Mouse (Mus musculus) left cerebral cortex, postnatal 36 days (tissue): Measurements from ENCODE around the gene Rab40b. TPM values are rescaled to one million over a fixed set of nuclear protein-coding genes. Genes with fewer than 3 reads are reported as not detected.
"Not testable (repeated sequence)": the region's sequence is repeated elsewhere in the genome, so short reads cannot be mapped to it uniquely, and the experiment has no call there.

Experiments
- DNase-seq, 2 experiments: peaks; one replicate each; pipeline ENCODE4 v3.0.0; 2021 to 2022; ENCODE audit warnings: low spot score in 2 of 2, mixed read lengths in 1 of 2
- intact Hi-C: fragments of 180-260 bp; cut with DNase I; formaldehyde crosslinking; loops from one replicate; pipeline ENCODE4 v1.15.1; 2025
- total RNA-seq, 2 experiments: library from RNA; stranded (reverse); gene quantifications; 2 replicates each; pipeline ENCODE4 v1.2.3; 2021

The Rab40b gene
- total RNA-seq, 2 experiments from 2014 or later = 48.5 to 51.5 TPM

DNA sequence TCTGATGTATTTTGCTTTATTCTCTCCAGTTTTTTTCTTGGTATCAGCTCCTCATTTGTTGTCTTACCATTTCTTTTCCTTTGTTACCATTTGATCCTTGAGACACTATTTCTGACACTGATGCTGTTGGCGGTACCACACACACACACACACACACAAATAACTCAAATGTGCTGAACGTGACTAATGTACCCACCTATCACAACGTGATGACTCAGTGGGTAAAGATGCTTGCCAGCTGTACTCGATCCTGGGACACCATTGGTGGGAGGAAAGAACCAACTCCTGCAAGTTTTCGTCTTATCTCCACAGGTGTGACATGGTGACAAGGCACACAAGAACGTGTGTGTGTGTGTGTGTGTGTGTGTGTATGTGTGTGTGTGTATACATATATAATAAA lies 14.7 kb downstream of the Rab40b start:
- intact Hi-C loops = no loop called here
- DNase-seq = no peak

DNA sequence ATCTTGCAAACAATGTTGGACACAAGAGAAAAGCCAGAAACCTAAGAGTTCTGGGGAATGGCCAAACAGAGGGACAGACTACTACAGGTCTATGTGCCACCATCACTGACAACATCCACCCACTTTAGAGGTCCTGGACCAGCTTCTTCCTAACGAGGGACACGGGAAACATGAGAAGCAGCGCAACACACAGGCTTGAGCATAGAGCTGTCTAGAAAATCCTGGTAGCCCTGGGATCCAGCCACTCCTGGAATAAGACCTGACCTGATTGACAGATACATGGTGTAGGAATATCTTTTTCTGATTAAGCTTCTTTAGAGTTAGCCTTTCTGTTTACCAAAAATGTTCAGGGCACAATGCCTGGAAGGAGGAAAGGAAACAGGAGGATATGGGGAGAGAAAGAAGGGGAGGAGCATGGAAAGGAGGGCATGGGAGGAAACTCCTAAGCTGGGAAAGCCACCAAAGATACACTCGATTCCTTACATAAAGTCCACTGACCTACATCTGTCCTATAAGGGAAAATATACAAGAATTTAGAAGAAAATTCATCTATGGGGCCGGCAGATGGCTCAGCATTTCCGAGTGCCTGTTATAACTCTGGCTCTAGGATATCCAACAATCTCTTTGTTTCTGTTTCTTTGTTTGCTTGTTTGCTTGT lies 17.6 kb downstream of the Rab40b start:
- no peak for DNase-seq
- intact Hi-C loops = no loop called here

DNA sequence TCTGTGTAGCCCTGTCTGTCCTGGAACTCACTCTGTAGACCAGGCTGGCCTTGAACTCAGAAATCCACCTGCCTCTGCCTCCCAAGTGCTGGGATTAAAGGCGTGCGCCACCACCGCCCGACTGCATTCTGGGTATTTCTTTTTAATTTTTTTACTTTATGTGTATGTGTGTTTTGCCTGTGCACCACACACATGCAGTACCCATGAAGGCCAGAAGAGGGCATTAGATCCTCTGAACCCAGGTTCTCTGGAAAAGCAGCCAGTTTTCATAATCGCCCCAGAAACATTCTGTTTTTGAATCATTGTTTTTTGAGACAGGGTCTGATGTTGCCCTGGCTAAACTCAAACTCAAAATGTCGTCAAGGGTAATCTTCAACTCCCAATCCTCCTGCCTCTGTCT lies 18.4 kb downstream of the Rab40b start:
- intact Hi-C loops = no loop called here
- DNase-seq = no peak

DNA sequence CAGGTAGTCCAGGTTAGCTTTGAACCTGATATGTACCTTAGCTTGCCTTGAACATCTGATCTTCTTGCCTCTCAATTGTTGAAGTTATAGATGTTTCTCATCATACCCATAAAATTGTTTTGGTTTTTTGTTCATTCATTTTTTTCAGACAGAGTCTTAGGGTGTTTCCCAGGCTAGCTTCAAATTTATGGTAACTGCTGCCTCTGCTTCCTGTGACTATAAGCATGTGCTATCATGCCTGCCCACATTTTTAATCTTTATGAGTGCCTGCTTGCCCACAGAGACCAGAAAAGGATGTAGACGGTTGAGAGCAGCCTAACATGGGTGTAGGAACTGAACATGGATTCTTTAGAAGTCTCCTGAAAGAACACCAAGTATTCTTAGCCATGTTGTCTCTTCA lies 19.3 kb downstream of the Rab40b start:
- intact Hi-C loops = no loop called here

DNA sequence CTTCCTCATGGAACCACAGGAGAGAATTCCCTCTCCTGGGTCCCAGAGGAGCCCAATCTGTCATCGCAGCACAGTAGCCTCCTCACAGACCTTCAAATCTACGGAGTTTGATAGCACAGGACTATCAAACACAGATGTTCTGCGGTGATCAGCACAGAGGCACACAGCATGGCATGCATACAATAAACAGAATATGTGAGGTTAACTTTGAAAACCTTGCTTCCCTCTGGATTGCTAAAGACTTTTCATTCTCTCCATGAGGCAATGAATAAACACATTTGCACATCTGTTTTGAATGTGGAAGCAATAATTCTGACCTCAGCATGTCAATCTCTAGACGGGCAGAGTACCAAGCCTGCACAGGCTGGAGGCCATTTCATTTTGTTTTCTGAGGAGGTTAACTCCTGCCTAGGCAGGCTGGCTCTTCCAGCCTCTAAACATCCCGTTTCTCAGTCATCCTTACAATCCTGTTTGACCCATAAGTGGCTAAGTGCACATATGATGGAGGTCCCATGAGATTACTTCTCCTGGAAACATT lies 20.8 kb downstream of the Rab40b start:
- intact Hi-C loops = no loop called here
- no peak for DNase-seq

More for the DNA sequence above, 19.3 kb downstream of the Rab40b start:
- no peak for DNase-seq

DNA sequence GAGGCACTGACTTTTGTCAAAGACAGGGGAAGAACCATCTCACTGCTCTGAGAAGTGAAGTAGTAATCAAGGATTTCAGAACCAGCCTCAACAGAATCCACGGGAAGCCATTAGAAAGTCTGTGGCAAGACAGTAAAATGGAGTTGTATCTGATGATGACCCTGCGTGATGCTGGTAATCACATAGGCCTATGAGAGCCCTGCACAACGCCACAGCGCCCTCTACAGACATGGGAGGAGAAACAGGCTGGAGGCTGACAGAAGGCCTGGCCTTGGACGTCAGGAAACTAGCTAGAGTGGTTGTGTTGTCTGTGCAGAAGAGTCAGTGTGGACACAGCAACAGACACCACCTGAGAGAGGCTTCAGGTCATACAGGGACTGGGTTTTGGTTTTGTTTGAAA lies 25.8 kb downstream of the Rab40b start:
- no peak for DNase-seq
- intact Hi-C loops = no loop called here

DNA sequence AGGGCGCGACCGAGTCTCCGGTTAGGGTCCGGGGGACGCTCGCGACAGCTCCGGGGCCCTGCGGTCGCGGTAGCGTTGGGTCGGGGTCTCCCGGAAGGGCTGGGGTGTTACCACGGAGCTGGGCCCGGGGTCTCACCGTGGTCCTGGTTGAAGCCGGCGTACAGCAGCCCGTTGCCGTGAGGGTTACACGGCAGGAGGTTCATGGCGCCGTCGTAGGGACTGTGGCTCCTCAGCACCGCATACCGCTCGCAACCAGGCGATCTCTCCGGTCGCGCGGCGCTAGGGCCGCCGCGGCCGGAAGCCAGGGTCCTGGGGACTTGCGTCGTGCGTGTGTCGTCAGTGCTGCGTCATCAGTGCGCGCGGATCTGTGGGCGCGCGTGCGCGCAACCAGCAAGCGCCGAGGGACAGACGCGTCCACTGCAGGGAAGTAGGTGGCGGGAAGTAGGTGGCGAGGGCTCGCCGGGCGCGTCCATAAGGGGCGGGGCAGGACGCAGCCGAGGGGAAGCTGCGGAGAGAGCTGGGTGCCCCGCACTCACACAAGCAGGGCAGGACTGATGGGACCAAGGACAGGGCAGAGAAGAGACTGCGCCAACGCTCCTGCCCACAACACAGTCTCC lies 33.9 kb downstream of the Rab40b start, which contains the start of gene Wdr45b:
Gene Wdr45b, minus strand, starts transcription at position 355 of the 617 bp plus-strand sequence.
- peak; percentile 99 for DNase-seq
- intact Hi-C loops = loop anchor here (5.0 kb wide), 1 partner anchor 97 kb away; the partner anchor contains the start of gene Foxk2

DNA sequence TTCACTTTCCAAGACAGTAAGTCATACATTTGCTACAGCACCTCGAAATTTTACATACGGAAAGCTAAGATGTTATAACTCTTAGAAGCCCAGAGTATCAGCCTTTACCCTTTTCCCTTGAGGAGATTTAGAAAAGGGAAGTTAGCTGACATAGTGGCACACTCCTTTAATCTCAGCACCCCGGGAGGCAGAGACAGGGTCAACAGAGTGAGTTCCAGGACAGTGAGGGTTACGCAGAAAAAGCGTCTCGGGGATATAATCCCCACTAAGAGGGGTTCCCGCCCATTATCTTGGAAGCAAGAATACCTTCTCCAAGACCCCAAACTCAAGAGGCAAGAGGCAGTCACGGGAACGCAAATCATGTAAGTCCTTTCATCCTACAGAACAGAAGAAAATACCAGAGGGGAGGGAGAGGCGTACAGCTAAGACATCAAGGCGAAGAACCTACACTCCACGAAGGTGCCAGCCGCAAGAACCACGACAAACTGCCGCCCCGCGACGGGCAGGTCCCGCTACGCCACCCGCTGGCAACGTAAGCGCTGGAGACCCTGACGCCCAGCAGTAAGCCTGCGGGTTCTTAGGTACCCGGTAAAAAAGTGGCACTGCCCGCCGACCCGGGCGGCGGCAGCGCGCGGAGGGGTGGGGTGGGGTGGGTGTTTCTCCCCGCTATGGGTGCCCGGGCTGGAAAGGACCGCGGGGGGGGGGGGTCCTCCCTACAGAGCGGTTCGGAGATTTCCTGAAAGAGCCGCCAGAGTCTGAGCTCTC lies 34.5 kb downstream of the Rab40b start:
- peak in 1 of 2 experiments; percentile 29 for DNase-seq
- intact Hi-C loops = loop anchor here (5.0 kb wide), 1 partner anchor 96 kb away; the partner anchor contains the start of gene Foxk2

DNA sequence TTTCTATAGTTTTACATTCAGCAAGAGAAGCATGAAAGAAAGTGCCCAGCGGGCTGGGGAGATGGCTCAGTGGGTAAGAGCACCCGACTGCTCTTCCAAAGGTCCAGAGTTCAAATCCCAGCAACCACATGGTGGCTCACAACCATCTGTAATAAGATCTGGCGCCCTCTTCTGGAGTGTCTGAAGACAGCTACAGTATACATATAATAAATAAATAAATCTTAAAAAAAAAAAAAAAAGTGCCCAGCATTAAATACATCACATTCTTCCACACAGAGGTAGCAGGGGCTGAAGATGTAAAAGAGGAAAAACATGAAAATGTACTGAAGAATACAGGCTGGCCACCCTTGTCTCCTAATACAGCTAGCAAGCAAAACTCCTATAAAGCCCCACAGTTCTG lies 39.3 kb downstream of the Rab40b start:
- intact Hi-C loops, DNase-seq: not testable (repeated sequence)

DNA sequence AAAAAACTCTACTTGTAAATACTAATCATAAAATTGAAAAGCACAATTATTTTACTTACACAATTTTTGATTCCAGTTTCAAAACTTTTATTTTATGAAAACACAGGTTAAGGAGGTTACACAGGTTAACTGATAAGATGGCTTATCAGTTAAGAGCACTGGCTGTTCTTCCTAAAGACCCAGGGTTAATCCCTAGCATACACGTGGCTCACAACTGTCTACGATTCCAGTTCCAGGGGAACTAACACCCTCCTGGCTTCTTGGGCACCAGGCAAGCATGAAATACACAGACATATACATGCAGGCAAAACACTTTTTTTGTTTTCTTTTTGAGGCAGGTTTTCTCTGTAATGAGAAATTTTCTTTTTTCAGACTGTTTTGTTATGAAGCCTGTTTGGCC lies 39.9 kb downstream of the Rab40b start:
- no peak for DNase-seq
- intact Hi-C loops = no loop called here

DNA sequence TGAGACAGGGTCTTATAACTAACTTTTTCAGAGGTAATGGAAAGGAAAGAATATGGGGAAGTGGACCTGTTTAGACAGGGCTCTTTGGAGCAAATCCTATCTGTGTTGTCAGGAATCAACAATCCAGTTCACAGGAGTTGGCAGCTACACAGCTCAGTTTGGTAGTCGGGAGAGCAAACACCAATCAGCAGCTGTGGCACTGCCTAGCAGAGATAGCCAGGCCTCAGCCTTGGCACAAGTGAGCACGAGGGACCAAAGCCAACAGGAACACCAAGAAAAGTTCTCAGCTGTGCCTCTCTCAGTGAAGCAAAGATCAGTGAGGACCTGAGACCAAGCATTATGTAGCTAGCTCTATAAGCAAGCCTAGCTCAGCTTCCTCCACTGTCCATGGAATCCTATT lies 41.0 kb downstream of the Rab40b start:
- intact Hi-C loops = no loop called here

DNA sequence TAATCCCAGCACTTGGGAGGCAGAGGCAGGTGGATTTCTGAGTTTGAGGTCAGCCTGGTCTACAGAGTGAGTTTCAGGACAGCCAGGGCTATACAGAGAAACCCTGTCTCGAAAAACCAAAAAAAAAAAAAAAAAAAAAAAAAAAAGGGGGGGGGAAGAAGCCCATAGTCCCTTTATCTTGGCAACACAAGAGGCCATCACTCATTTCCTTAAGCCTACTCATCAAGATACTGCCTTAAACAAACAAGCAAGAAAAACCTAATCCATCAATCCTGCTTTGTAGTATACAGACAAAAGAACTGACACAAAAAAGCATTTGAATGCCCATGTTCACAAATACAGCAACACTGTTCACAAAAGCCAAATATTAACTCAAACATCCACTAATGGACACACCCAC lies 45.6 kb downstream of the Rab40b start:
- intact Hi-C loops, DNase-seq: not testable (repeated sequence)

More for the DNA sequence above, 41.0 kb downstream of the Rab40b start:
- DNase-seq = no peak

DNA sequence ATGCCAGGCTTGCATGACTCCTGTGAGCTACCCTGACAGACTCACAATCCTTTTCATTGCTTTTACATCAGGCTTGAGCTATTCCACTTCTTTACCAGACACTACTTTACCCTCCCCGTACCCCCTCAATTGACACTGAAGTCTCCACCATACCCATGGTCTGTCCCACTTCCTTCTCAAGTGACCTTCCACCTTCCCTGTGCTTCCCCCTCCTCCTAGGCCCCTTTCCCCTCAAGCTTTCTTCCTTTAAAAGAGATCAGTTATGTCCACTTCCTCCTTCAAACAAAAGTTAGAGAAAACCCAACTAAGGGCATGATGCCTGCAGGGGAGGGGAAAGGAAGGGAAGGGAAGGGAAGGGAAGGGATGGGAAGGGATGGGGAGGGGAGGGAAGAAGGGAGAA lies 47.8 kb downstream of the Rab40b start:
- DNase-seq = no peak
- intact Hi-C loops = no loop called here

DNA sequence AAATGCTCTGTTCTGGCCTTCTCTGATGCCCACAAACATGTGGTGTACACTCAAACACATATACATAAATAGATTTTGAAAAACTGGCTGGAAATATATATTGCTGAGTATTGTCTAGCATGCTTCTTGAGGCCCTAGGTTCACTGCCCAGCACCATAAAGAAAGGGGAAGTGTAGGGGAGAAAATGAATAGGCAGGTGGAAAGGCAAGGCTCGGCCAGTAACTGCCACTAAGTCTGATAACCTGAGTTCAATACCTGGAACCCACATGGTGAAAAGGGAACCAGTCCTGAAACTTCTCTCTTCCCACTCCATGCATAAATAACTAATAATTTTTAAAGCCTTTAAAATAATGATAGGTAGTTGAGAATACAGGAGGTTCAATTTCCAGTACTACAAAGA lies 48.4 kb downstream of the Rab40b start:
- intact Hi-C loops = no loop called here
- no peak for DNase-seq

DNA sequence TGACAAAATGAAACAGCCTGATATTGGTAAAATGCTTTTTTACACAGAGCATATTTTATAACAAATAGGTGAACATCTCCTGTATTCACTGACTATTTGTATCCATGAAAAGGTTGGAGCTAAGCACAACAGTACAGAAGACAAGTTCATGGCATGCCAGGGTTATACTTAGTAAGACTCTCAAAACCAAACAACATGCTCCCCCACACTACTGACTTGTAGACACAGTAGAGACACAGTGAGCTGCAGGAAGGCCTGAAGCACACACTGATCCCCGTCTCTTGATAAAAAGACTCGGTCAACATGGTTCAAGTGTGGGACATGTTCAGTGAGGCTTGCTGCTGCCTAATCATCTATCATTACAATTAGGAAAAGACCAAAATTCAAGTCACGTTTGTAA lies 56.4 kb downstream of the Rab40b start:
- intact Hi-C loops = no loop called here
- no peak for DNase-seq

DNA sequence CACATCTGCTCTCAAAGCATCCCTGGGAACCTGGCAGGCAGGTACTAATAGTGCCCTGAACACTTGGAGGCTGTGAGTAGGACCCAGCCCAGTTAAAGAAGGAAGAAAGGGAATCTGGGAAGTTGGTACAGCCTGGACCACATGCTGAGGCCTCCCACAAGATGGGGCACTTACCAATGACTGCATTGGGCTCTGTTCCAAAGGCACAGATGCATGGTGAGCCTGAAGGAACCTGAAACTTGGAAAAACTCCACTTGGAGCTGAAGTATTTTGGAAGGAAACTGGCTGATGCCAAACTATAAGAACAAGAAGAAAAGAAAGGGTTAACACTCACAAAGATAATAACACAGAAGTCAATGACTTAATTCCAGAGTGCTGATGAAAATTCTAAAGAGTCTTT lies 59.4 kb downstream of the Rab40b start:
- intact Hi-C loops = no loop called here
- DNase-seq = no peak

DNA sequence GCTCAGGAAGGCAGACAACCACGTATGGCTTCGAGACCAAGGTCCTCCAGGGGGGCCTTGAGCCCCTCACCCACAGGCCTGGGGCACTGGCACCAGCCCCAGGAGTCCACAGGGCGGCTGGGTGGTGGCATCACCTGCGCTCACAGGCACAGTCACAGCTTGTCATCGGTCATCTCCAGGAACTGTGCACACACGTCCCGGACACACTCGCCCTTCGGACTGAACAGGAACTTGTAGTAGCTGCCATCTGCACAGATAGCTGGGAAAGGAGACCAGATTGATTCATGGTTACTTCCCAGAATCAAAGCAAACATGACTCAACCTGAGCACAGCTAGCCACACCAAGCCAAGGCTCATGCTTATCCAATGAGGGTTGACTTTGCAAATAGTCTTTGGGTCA lies 59.8 kb downstream of the Rab40b start:
- DNase-seq = no peak
- intact Hi-C loops = no loop called here

DNA sequence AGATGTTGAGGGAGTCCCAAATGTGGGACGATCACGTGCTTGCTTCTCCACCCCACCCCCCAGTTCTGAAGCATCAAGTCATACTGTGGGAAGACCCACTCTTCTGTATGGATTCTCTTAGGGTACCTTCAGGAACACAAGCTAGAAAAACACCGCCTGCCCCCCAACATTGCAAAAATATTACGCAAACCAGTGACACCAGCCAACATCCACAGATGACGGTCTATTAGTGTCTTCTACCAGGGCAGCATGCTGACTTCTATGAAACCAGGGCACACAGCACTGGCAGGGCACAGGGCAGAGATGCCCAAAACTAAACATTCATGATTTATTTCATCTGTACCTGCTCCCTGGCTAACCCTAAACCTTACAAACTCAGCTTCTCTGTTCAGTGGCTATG lies 61.4 kb downstream of the Rab40b start:
- DNase-seq = no peak
- intact Hi-C loops = no loop called here

DNA sequence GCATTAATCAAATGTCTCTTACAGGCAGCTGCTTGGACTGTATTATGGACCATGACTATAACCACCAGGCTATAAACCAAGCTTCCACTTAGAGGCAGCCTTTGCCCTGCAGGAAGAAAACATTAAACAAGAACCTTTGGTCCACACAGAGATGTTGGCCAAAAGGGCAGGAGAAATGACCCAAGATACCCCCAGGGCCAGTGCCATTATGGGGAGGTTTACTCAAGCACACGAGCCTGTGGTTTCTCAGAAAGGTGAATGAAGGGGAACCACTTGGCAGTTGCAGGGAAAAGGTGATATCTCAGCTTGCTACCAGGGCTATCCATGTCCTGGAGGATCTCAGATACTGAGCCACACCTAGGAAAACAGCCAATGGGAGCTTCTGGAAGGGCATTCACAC lies 62.0 kb downstream of the Rab40b start:
- intact Hi-C loops = no loop called here
- no peak for DNase-seq

DNA sequence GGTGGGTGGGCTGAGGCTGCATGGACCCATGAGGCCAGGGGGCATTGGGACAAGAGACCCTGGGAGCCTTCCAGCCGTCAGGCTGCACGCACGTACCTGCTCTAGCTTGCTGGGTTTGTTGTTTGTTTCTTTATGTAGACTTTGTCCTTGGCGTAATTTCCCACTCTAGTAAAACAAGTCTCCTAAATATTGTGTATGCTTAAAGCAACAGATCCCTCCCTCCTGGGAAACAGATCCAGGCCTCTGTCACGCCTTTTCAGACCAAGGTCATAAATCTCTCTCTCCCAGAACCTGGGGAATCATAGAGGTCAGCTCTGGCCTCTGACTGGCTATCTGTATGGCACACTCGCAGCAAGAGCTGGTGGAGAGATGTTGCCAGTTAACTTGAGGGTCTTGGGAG lies 80.3 kb downstream of the Rab40b start:
- intact Hi-C loops, DNase-seq: not testable (repeated sequence)
